Mouse (Mus musculus): ENCODE data around the gene Mtfr1l.
A peak's percentile ranks its signal among the peaks of the same experiment; 100 is the strongest.

The Mtfr1l gene

DNA sequence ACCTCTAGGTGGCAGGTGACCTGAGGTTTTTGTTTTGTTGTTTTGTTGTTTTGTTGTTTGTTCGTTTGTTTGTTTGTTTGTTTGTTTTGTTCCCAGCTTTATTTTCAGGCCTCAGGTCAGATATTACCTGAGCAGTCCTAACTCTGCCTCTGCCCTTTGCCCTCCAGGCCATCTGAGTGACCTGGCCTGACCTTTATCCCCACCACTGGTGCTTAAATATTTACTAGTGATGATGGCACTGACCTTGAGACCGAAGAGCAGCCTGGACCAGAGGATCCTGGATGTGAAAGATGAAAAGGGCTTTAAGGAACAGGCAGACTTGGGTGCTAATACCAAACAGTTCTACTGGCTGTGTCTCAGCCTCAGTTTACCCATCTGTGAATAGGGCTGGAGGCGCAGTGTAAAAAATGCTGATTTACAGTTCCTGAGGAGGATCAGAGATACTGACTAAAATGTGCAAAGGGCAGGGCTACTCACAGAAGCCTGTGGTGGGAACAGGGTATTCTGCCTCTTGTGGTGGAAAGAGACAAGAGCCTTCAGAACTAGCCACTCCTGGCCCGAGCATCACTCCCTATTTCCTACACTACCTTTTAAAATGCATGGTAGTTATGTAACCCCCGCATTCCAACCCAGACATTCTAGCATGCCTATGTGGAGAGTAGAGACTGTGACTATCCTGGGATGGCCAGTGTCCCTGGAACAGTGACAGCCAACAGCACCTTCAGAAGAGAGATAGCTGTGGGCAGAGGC lies 49.9 kb downstream of the Mtfr1l start:
- DNase-seq: peak; percentile 45 to 51

DNA sequence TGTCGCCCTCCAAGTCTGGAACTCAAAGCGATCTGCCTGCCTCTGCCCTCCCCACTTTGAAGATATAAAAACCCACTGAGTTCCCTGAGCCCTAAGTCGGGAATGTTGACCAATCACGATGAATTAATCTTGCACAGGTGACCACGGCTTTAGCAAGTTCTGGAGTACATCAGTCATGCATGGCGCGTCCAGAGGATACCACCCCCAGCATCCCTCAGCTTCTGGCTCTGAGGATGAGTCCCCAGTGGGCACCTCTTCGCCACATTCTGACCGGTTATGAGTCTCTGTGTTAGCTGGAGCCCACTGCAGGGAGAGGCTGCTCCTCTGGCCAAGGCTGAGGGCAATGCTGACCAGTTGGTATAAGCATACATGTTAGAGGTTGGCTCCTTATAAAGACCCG lies 51.0 kb downstream of the Mtfr1l start:
- peak; percentile 48 to 71 for DNase-seq

DNA sequence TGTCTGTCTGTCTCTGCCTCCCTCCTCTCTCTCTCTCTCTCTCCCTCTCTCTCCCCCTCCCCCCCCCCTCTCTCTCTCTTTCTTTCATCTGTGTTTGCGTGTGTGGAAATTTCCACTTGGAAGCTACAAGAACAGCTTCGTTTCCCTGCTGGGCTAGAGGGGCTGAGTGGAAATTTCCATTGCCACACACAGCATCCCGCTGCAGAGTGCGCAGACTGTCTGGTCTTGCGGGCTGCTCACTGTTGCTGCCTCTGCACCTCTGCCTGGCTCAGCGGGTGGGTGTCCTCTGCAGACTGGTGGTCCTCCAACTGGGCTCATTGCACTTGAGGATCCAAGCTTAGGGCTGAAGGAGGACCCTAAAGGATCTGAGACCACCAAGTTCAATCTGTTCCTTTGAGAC lies 51.5 kb downstream of the Mtfr1l start:
- DNase-seq: peak; percentile 89 to 94

DNA sequence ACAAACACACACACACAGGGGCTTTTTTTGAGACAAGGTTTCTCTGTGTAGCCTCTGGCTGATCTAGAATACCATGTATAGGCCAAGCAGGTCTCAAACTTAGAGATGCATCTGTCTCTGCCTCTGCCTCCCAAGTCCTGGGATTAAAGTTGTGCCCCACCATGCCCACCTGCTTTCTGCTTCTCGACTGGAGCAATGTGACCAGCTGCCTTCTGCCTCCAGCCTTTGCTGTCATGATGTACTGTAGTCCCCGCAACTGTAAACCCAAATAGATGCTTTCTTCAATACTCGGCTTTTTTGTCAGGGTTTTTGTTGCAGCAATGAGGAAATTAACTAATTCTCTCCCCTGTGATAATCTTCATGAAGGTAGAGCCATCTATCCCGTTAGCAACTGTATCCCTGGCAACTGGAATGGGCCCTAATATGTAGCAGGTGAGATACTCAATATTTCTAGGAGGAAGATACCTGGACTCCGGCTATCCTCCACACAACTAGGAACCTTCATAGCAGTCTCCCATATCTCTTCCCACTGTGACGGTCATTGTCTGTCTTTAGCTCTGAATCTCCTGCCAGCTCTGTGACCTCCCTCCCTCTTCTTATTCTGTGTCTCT lies 52.0 kb downstream of the Mtfr1l start:
- no peak for DNase-seq

DNA sequence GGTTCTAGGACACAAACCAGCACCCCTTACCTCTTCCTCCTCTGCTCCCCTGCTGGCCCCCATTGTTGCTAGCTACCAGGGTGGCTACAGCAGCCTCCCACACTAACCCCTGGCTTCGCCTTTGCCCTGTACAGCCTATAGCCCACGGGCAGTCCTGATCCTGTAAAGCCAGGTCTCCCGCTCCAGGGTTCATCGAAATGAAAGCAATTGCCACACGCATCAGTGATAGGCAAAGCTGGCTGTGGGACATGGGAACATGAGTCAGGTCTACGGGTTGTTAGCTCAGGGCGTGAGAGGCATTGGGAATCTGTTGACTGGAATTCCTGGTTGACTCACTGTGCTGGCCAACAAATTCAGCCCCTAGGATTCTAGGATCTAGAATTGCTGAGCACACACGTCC lies 52.7 kb downstream of the Mtfr1l start:
- DNase-seq: peak; percentile 45 to 60

DNA sequence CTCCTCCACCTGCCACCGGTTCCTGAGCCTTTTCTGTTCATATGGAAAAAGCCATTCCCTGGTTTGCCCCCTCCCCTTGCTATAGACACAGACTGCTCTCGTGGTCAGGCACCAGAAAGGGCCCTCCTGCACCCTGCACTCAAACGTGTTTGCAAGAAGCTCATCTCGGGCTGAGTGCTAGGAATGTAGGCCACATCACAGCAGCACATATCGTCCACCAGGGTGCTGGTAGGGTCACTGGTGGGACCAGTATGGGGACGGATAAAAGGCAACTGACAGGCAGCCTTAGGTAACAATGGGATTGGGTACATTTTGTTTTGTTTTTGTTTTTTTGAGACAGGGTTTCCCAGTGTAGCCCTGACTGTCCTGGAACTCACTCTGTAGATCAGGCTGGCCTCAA lies 53.9 kb downstream of the Mtfr1l start:
- DNase-seq: peak in 1 of 2 experiments; percentile 39

DNA sequence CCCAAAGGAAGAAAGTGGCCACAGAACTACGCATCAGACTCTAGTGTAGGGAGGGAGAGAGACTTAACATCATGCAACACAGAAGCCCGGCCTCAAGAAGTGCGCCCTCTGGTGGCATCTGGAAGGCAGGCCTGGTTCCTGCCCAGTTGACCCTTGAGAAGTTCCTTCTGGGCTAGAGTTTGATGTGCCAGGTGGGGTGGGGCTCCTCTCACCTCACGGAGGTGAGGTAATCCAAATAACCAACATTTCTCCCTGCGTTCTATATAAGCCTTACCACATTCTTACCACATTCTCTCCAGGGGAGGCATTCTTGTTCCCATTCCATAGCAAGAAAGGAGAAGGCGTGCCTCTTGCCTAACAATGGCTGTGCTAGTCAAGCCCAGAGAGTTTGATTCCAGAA lies 54.3 kb downstream of the Mtfr1l start:
- DNase-seq: peak; percentile 80 to 82

DNA sequence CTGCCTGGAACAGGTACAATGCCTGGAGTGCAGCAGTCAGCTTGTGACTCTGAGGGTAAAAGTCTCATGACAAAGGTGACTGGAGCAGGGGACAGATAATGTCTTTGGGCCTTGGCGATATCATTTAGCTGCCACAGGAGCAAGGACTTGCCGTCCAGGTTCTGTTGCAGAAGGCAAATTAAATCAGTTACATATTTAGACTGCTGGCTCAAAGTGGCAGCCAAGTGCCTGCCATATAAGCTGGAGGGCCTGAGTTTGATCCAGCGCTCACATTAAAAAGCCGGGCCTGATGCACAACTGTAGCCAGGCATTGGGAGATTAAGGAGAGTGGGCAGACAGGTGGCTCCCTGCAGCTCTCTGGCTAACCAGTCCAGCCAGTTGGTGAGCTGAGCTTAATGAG lies 55.3 kb downstream of the Mtfr1l start:
- no peak for DNase-seq

DNA sequence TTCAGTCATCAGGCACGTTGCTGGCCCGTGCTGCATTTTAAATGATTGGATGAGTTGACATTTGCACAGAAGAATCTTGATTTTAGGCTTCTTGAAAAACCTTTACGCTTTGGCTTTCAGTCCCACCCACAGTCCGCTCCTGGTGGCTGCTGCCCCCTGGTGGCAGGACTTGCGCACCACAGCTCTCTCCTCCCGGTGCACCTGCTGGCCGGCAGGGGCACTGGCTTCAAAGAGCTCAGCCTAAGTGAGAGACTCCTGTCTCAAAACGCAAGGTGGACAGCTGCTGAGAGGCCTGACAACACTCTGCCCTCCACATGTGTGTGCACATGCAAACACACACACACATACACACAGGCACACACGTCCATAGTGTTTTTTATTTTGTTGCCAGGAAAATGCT lies 57.2 kb downstream of the Mtfr1l start:
- peak; percentile 92 to 98 for DNase-seq

DNA sequence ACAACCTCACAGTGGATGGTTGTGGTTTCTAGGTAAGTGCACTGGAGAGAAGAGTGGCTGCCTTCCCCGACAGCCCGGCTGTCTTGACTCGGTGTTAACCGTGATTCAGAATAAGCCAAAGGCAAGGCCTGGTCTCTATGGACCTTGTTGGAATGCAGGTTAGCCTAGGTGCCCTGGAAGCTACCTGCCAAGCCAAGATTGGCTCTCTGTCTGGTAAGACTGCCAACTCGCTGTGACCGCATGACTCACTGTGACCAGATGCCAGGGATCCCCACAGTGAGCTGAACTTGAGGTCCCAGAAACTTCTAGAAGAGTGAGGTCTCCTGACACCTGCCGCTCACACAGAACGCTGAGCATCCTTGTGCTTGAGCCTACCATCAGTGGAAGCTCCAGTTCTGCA lies 58.3 kb downstream of the Mtfr1l start:
- DNase-seq: peak; percentile 67
